Mouse (Mus musculus): Measurements from ENCODE around the gene Krtap16-1.

- TF ChIP-seq CTCF (IDR thresholded peaks at IDR 0.05; ENCODE audit: control insufficient read depth, insufficient read depth, insufficient read length) (no peak), MYOD1 (IDR thresholded peaks at IDR 0.05; ENCODE audit: control insufficient read depth, insufficient read length, low read depth) (no peak), MAX (IDR thresholded peaks at IDR 0.05) (no peak)
Observed at GRCm38 (mm10) chr11:99964213-99964612, 22.2 kb downstream of the Krtap16-1 start.

Measured in C2C12 (cell line).